8 mouse cellular contexts compared by ENCODE assay signal in genomic region chr8:3656725-3657381, GRCm38 (mm10). TPM values are rescaled to one million over a fixed set of nuclear protein-coding genes. Genes with fewer than 3 reads are reported as not detected.
DNase-seq lines count a peak whose midpoint lies in the region; ATAC-seq and TF ChIP-seq lines count a peak whose summit lies in the region.

No protein-coding gene starts in this region.

- H3K36me3 ChIP-seq in lung, embryonic 14.5 days (ENCODE audit: insufficient read depth): no peaks in the 10 kb centered on the region
- no peaks in the 10 kb centered on the region for H3K36me3 ChIP-seq in forebrain, embryonic 13.5 days (ENCODE audit: poor library complexity, severe bottlenecking)
- no peaks in the 10 kb centered on the region for H3K36me3 ChIP-seq in limb, embryonic 12.5 days

- no peak for ATAC-seq in lung, embryonic 14.5 days (ENCODE audit: insufficient read depth)
- ATAC-seq in forebrain, embryonic 13.5 days: peak; percentile 50; the same call in 1 of the 2 replicates
- peak; percentile 53; the same call in 1 of the 2 replicates for ATAC-seq in limb, embryonic 12.5 days (ENCODE audit: insufficient number of reproducible peaks, insufficient read depth, low FRiP score, low TSS enrichment, low read depth)

- H3K27ac ChIP-seq in lung, embryonic 14.5 days (ENCODE audit: low read depth): no peak overlapping the region
- no peak overlapping the region for H3K27ac ChIP-seq in forebrain, embryonic 13.5 days
- H3K27ac ChIP-seq in limb, embryonic 12.5 days: no peak overlapping the region

- no peak overlapping the region for H3K9ac ChIP-seq in lung, embryonic 14.5 days
- H3K9ac ChIP-seq in forebrain, embryonic 13.5 days: peak overlapping the region; percentile 31; the same call in 1 of the 2 replicates
- H3K9ac ChIP-seq in limb, embryonic 12.5 days (replicated peaks): no peak overlapping the region

- TF ChIP-seq CTCF in lung, embryonic 14.5 days (IDR thresholded peaks at IDR 0.05; ENCODE audit: low read depth): no peak

- H3K4me1 ChIP-seq in lung, embryonic 14.5 days (ENCODE audit: insufficient read depth): no peaks in the 10 kb centered on the region
- peaks cover 10% of the 10 kb centered on the region for H3K4me1 ChIP-seq in forebrain, embryonic 13.5 days
- peaks cover 9% of the 10 kb centered on the region; the same call in 1 of the 2 replicates for H3K4me1 ChIP-seq in limb, embryonic 12.5 days (replicated peaks)

- no peaks in the 10 kb centered on the region for H3K27me3 ChIP-seq in lung, embryonic 14.5 days (ENCODE audit: insufficient read depth, low read length)
- no peaks in the 10 kb centered on the region for H3K27me3 ChIP-seq in forebrain, embryonic 13.5 days
- H3K27me3 ChIP-seq in limb, embryonic 12.5 days: no peaks in the 10 kb centered on the region; the same call in 1 of the 2 replicates

- H3K4me3 ChIP-seq in lung, embryonic 14.5 days (ENCODE audit: low read depth, low read length): no peak overlapping the region
- H3K4me3 ChIP-seq in forebrain, embryonic 13.5 days: no peak overlapping the region
- no peak overlapping the region for H3K4me3 ChIP-seq in limb, embryonic 12.5 days (replicated peaks)

- H3K9me3 ChIP-seq in lung, embryonic 14.5 days (ENCODE audit: low read depth, low read length): no peaks in the 10 kb centered on the region
- no peaks in the 10 kb centered on the region for H3K9me3 ChIP-seq in forebrain, embryonic 13.5 days (replicated peaks)
- H3K9me3 ChIP-seq in limb, embryonic 12.5 days: no peaks in the 10 kb centered on the region

- 16% methylated on average over 7 of the region's 7 CpGs for WGBS in lung, embryonic 14.5 days
- 21% methylated on average over 7 of the region's 7 CpGs for WGBS in forebrain, embryonic 13.5 days
- WGBS in limb, embryonic 12.5 days: 27% methylated on average over 7 of the region's 7 CpGs

- H3K4me2 ChIP-seq in lung, embryonic 14.5 days: no peak overlapping the region
- H3K4me2 ChIP-seq in forebrain, embryonic 13.5 days: peak overlapping the region; percentile 31
- H3K4me2 ChIP-seq in limb, embryonic 12.5 days: 0 out of 2 replicates have a peak overlapping the region, but pooled peaks have one; percentile 2

- DNase-seq in lung, embryonic 14.5 days: peak; percentile 6
- DNase-seq in lung, postnatal 14 days: no peak
- DNase-seq in right cerebral cortex, postnatal 36 days (ENCODE audit: low spot score in 2 of 2): peak; percentile 26 to 41
- DNase-seq in spleen, postnatal 10 days (ENCODE audit: low spot score in 2 of 2): no peak
- no peak for DNase-seq in spleen, adult 12 weeks (ENCODE audit: low spot score)
- DNase-seq in layer of hippocampus, adult 11-12 months (ENCODE audit: low spot score): no peak

RNA-seq across cellular contexts. Expression of gene Retn, which starts 1.3 kb away (rescaled TPM):
- 0.20 TPM in 1 of 2 replicates, not detected in the other for polyA plus RNA-seq in lung, embryonic 14.5 days (2014; fragmentation: Nextera tagmentation; extraction: Ambion mirVana)
- polyA plus RNA-seq in forebrain, embryonic 13.5 days (2015; fragmentation: Nextera tagmentation; extraction: Ambion mirVana): 0.31 and 0.64 TPM in 2 replicates
- polyA plus RNA-seq in limb, embryonic 12.5 days (2016; fragmentation: Nextera tagmentation; extraction: Ambion mirVana): not detected in 2 replicates

RNA-seq across cellular contexts. Expression of gene Mcemp1, which starts 8.7 kb away (rescaled TPM):
- 0.79 and 0.87 TPM in 2 replicates for polyA plus RNA-seq in lung, embryonic 14.5 days (2014; fragmentation: Nextera tagmentation; extraction: Ambion mirVana)
- polyA plus RNA-seq in forebrain, embryonic 13.5 days (2015; fragmentation: Nextera tagmentation; extraction: Ambion mirVana): 0.15 and 0.18 TPM in 2 replicates
- polyA plus RNA-seq in limb, embryonic 12.5 days (2016; fragmentation: Nextera tagmentation; extraction: Ambion mirVana): not detected in 2 replicates

RNA-seq across cellular contexts. Expression of gene Fcor, which starts 15.3 kb away (rescaled TPM):
- polyA plus RNA-seq in lung, embryonic 14.5 days (2014; fragmentation: Nextera tagmentation; extraction: Ambion mirVana): 11.1 and 11.9 TPM in 2 replicates
- polyA plus RNA-seq in forebrain, embryonic 13.5 days (2015; fragmentation: Nextera tagmentation; extraction: Ambion mirVana): 6.5 and 9.0 TPM in 2 replicates
- 13.9 and 14.0 TPM in 2 replicates for polyA plus RNA-seq in limb, embryonic 12.5 days (2016; fragmentation: Nextera tagmentation; extraction: Ambion mirVana)

RNA-seq across cellular contexts. Expression of gene Trappc5, which starts 19.2 kb away (rescaled TPM):
- 29.7 and 31.0 TPM in 2 replicates for polyA plus RNA-seq in lung, embryonic 14.5 days (2014; fragmentation: Nextera tagmentation; extraction: Ambion mirVana)
- 52.0 and 57.4 TPM in 2 replicates for polyA plus RNA-seq in forebrain, embryonic 13.5 days (2015; fragmentation: Nextera tagmentation; extraction: Ambion mirVana)
- 37.6 and 38.2 TPM in 2 replicates for polyA plus RNA-seq in limb, embryonic 12.5 days (2016; fragmentation: Nextera tagmentation; extraction: Ambion mirVana)

RNA-seq across cellular contexts. Expression of gene Stxbp2, which starts 26.1 kb away (rescaled TPM):
- 61.4 and 64.0 TPM in 2 replicates for polyA plus RNA-seq in lung, embryonic 14.5 days (2014; fragmentation: Nextera tagmentation; extraction: Ambion mirVana)
- polyA plus RNA-seq in forebrain, embryonic 13.5 days (2015; fragmentation: Nextera tagmentation; extraction: Ambion mirVana): 35.7 and 40.1 TPM in 2 replicates
- 27.8 and 32.4 TPM in 2 replicates for polyA plus RNA-seq in limb, embryonic 12.5 days (2016; fragmentation: Nextera tagmentation; extraction: Ambion mirVana)

Comparison
In these comparisons a context has a peak if more than half of its experiments do, and no peak if none do; other contexts are left out.
1. DNase-seq: peak in lung, embryonic 14.5 days (single experiment) and right cerebral cortex, postnatal 36 days (2 of 2); none in lung, postnatal 14 days (single experiment), spleen, postnatal 10 days (0 of 2), spleen, adult 12 weeks (single experiment) and layer of hippocampus, adult 11-12 months (single experiment).